Comparison of ENCODE assay signal across 10 mouse cellular contexts in genomic region chr13:35166080-35166479, GRCm38 (mm10).
DNase-seq lines count a peak whose midpoint lies in the region; ATAC-seq lines count a peak whose summit lies in the region.
"Had no signal": no experiment of that assay in that cellular context is flagged by ENCODE, and none has a peak within 500 bp of the region (broad histone marks: within the 10 kb centered on the region; RNA-seq: fewer than 3 reads in every experiment).

No protein-coding gene starts in this region.

- H3K36me3 ChIP-seq in midbrain, embryonic 14.5 days (ENCODE audit: control insufficient read depth, insufficient read depth, low read length): no peaks in the 10 kb centered on the region
- no peaks in the 10 kb centered on the region for H3K36me3 ChIP-seq in midbrain, embryonic 15.5 days (replicated peaks)
- H3K36me3 ChIP-seq: heart, embryonic 13.5 days; stomach, embryonic 15.5 days had no signal

- ATAC-seq in midbrain, embryonic 14.5 days (ENCODE audit: low FRiP score, low TSS enrichment): no peak
- no peak for ATAC-seq in midbrain, embryonic 15.5 days (replicated peaks)
- ATAC-seq in granulocyte monocyte progenitor cell, adult 5-6 weeks (replicated peaks; ENCODE audit: poor library complexity, severe bottlenecking): no peak

- H3K4me1 ChIP-seq in midbrain, embryonic 14.5 days (ENCODE audit: control insufficient read depth, insufficient read depth, low read length): no peaks in the 10 kb centered on the region
- H3K4me1 ChIP-seq in midbrain, embryonic 15.5 days: no peaks in the 10 kb centered on the region
- H3K4me1 ChIP-seq: stomach, embryonic 15.5 days had no signal

- H3K27me3 ChIP-seq in midbrain, embryonic 14.5 days (ENCODE audit: control insufficient read depth, insufficient read depth, low read length): no peaks in the 10 kb centered on the region
- H3K27me3 ChIP-seq in midbrain, embryonic 15.5 days (replicated peaks): no peaks in the 10 kb centered on the region
- H3K27me3 ChIP-seq: heart, embryonic 13.5 days; stomach, embryonic 15.5 days had no signal

- no peak overlapping the region for H3K4me2 ChIP-seq in midbrain, embryonic 14.5 days (ENCODE audit: low read length)
- H3K4me2 ChIP-seq in midbrain, embryonic 15.5 days: no peak overlapping the region
- H3K4me2 ChIP-seq: heart, embryonic 13.5 days; stomach, embryonic 15.5 days had no signal

- no peak overlapping the region for H3K9ac ChIP-seq in midbrain, embryonic 14.5 days (replicated peaks; ENCODE audit: low read length)
- H3K9ac ChIP-seq in midbrain, embryonic 15.5 days: no peak overlapping the region
- H3K9ac ChIP-seq: heart, embryonic 13.5 days; stomach, embryonic 15.5 days had no signal

- 51% methylated on average over 5 of the region's 5 CpGs for WGBS in midbrain, embryonic 14.5 days
- WGBS in midbrain, embryonic 15.5 days: 57% methylated on average over 5 of the region's 5 CpGs

- DNase-seq in heart, postnatal 36 days: peak; percentile 18 to 35
- DNase-seq in heart, adult 11 months: no peak
- peak; percentile 33 for DNase-seq in midbrain, embryonic 14.5 days
- peak; percentile 46 to 56 for DNase-seq in adrenal gland, postnatal 36 days
- peak; percentile 26 to 39 for DNase-seq in gastrocnemius, postnatal 4 days (ENCODE audit: low spot score in 2 of 2)
- no peak for DNase-seq in frontal cortex, postnatal 36 days (ENCODE audit: low spot score in 2 of 2)

- intact Hi-C loops in heart, postnatal 36 days (cut with DNase I): no loop called here

- H3K4me3 ChIP-seq in midbrain, embryonic 14.5 days (replicated peaks; ENCODE audit: low read depth, low read length): no peak overlapping the region
- H3K4me3 ChIP-seq in midbrain, embryonic 15.5 days: no peak overlapping the region
- H3K4me3 ChIP-seq: heart, embryonic 13.5 days; stomach, embryonic 15.5 days had no signal

- no peak overlapping the region for H3K27ac ChIP-seq in midbrain, embryonic 14.5 days (replicated peaks; ENCODE audit: low read depth, low read length)
- no peak overlapping the region for H3K27ac ChIP-seq in midbrain, embryonic 15.5 days
- H3K27ac ChIP-seq: heart, embryonic 13.5 days; stomach, embryonic 15.5 days had no signal

- H3K9me3 ChIP-seq in midbrain, embryonic 14.5 days (ENCODE audit: control insufficient read depth, low read length): no peaks in the 10 kb centered on the region
- no peaks in the 10 kb centered on the region for H3K9me3 ChIP-seq in midbrain, embryonic 15.5 days
- H3K9me3 ChIP-seq: heart, embryonic 13.5 days; stomach, embryonic 15.5 days had no signal

Comparison
In these comparisons a context has a peak if more than half of its experiments do, and no peak if none do; other contexts are left out.
1. DNase-seq: peak in heart, postnatal 36 days (2 of 2), midbrain, embryonic 14.5 days (single experiment), adrenal gland, postnatal 36 days (2 of 2) and gastrocnemius, postnatal 4 days (2 of 2); none in heart, adult 11 months (single experiment) and frontal cortex, postnatal 36 days (0 of 2).